Mouse (Mus musculus): ENCODE measurements around the gene Lcorl.

Gene Lcorl

GRCm38 (mm10) chr5:45857254-45858011, at the start of gene Lcorl:
Gene Lcorl, minus strand, starts transcription at chr5:45857615.
- in situ Hi-C loops (cut with MboI, MseI): loop anchor here (25.0 kb wide), 1 partner anchor 370 kb away; the partner anchor contains the start of gene Lap3

GRCm38 (mm10) chr5:45904683-45905082, 47.3 kb upstream of the Lcorl start:
- in situ Hi-C loops (cut with MboI, MseI): loop anchor here (25.0 kb wide), 1 partner anchor 1308 kb away; no protein-coding TSS in a partner anchor

GRCm38 (mm10) chr5:45903246-45903645, 45.8 kb upstream of the Lcorl start:
- in situ Hi-C loops (cut with MboI, MseI): loop anchor here (25.0 kb wide), 1 partner anchor 1309 kb away; no protein-coding TSS in a partner anchor

GRCm38 (mm10) chr5:45895362-45895761, 37.9 kb upstream of the Lcorl start:
- in situ Hi-C loops (cut with MboI, MseI): no loop called here

- in situ Hi-C loops (cut with MboI, MseI): no loop called here
Observed at GRCm38 (mm10) chr5:45893696-45894095, 36.3 kb upstream of the Lcorl start.

GRCm38 (mm10) chr5:45876328-45876727, 18.9 kb upstream of the Lcorl start:
- in situ Hi-C loops (cut with MboI, MseI): no loop called here

GRCm38 (mm10) chr5:45875472-45875871, 18.1 kb upstream of the Lcorl start:
- in situ Hi-C loops (cut with MboI, MseI): no loop called here

- in situ Hi-C loops (cut with MboI, MseI): loop anchor here (25.0 kb wide), 1 partner anchor 387 kb away; the partner anchor contains the start of gene Lap3
Observed at GRCm38 (mm10) chr5:45874284-45875030, 17.0 kb upstream of the Lcorl start.

- in situ Hi-C loops (cut with MboI, MseI): loop anchor here (25.0 kb wide), 1 partner anchor 371 kb away; the partner anchor contains the start of gene Lap3
Observed at GRCm38 (mm10) chr5:45858368-45858767, 953 bp upstream of the Lcorl start.

- in situ Hi-C loops (cut with MboI, MseI): loop anchor here (25.0 kb wide), 1 partner anchor 370 kb away; the partner anchor contains the start of gene Lap3
Observed at GRCm38 (mm10) chr5:45856876-45857253, 550 bp downstream of the Lcorl start.

- in situ Hi-C loops (cut with MboI, MseI): loop anchor here (25.0 kb wide), 1 partner anchor 369 kb away; the partner anchor contains the start of gene Lap3
Observed at GRCm38 (mm10) chr5:45856303-45856821, 1.1 kb downstream of the Lcorl start.

- in situ Hi-C loops (cut with MboI, MseI): loop anchor here (25.0 kb wide), 1 partner anchor 368 kb away; the partner anchor contains the start of gene Lap3
Observed at GRCm38 (mm10) chr5:45855526-45856302, 1.7 kb downstream of the Lcorl start.

- in situ Hi-C loops (cut with MboI, MseI): no loop called here
Observed at GRCm38 (mm10) chr5:45844723-45845122, 12.7 kb downstream of the Lcorl start.

- in situ Hi-C loops (cut with MboI, MseI): no loop called here
Observed at GRCm38 (mm10) chr5:45835131-45835530, 22.3 kb downstream of the Lcorl start.

GRCm38 (mm10) chr5:45811527-45811926, 45.9 kb downstream of the Lcorl start:
- in situ Hi-C loops (cut with MboI, MseI): no loop called here

- in situ Hi-C loops (cut with MboI, MseI): no loop called here
Observed at GRCm38 (mm10) chr5:45791864-45792263, 65.6 kb downstream of the Lcorl start.

- in situ Hi-C loops (cut with MboI, MseI): no loop called here
Observed at GRCm38 (mm10) chr5:45790221-45790620, 67.2 kb downstream of the Lcorl start.

GRCm38 (mm10) chr5:45757502-45758121, 99.8 kb downstream of the Lcorl start:
- in situ Hi-C loops (cut with MboI, MseI): loop anchor here (10.0 kb wide), 2 partner anchors 177 to 587 kb away; no protein-coding TSS in a partner anchor

GRCm38 (mm10) chr5:45737911-45738310, 119.5 kb downstream of the Lcorl start:
- in situ Hi-C loops (cut with MboI, MseI): no loop called here

GRCm38 (mm10) chr5:45733751-45734150, 123.7 kb downstream of the Lcorl start:
- in situ Hi-C loops (cut with MboI, MseI): no loop called here

Data from T-helper 2 cell (primary cell).